Mouse (Mus musculus) right cerebral cortex, postnatal 25 days (tissue): ENCODE results near the gene Utf1.

Experiments
- DNase-seq: peaks from one replicate; pipeline ENCODE4 v3.0.0; 2022

The Utf1 gene

GRCm38 (mm10) chr7:139975471-139975870 is 31.9 kb downstream of the Utf1 start:
- no peak for DNase-seq

GRCm38 (mm10) chr7:139978278-139978892 is 34.8 kb downstream of the Utf1 start, which contains the start of gene 6430531B16Rik:
Gene 6430531B16Rik (minus strand): TSS chr7:139978755.
- DNase-seq = peak; percentile 91

- no peak for DNase-seq
These were observed 35.6 kb downstream of the Utf1 start for GRCm38 (mm10) chr7:139979011-139979719.

GRCm38 (mm10) chr7:139980778-139981177 is 37.2 kb downstream of the Utf1 start:
- DNase-seq = no peak

GRCm38 (mm10) chr7:139982058-139982457 is 38.5 kb downstream of the Utf1 start:
- no peak for DNase-seq

- DNase-seq = no peak
These were observed 40.9 kb downstream of the Utf1 start for GRCm38 (mm10) chr7:139984505-139984904.

- DNase-seq = no peak
These were observed 44.7 kb downstream of the Utf1 start for GRCm38 (mm10) chr7:139988272-139988671.

- DNase-seq = no peak
These were observed 47.3 kb downstream of the Utf1 start for GRCm38 (mm10) chr7:139990864-139991394.

- DNase-seq = no peak
These were observed 48.8 kb downstream of the Utf1 start, which contains the start of gene Adam8 for GRCm38 (mm10) chr7:139992406-139992805. Gene Adam8 (minus strand): TSS chr7:139992562.

- no peak for DNase-seq
These were observed 49.9 kb downstream of the Utf1 start for GRCm38 (mm10) chr7:139993532-139993931.

GRCm38 (mm10) chr7:139994202-139994601 is 50.6 kb downstream of the Utf1 start:
- no peak for DNase-seq

GRCm38 (mm10) chr7:139994676-139995075 is 51.1 kb downstream of the Utf1 start:
- peak; percentile 36 for DNase-seq
